Mouse (Mus musculus) layer of hippocampus, postnatal 25 days (tissue): Measurements from ENCODE around the gene Pusl1. TPM values are rescaled to one million over a fixed set of nuclear protein-coding genes. Genes with fewer than 3 reads are reported as not detected.

Experiments
- DNase-seq, 2 experiments: peaks; one replicate each; pipeline ENCODE4 v3.0.0; 2022; ENCODE audit warnings: mixed read lengths in 2 of 2, low spot score in 1 of 2; ENCODE audit errors: extremely low spot score in 1 of 2
- total RNA-seq, 2 experiments: library from RNA; stranded (reverse); gene quantifications; 2 replicates each; pipeline ENCODE4 v1.2.3; 2021

Pusl1 gene
- total RNA-seq: 10 to 100 TPM; 58.3 to 69.5 TPM

GRCm38 (mm10) chr4:155891551-155892001 lies at the start of gene Pusl1, which contains the start of gene Acap3:
Gene Pusl1 (minus strand): TSS chr4:155891781.
Gene Acap3 (plus strand): TSS chr4:155891822.
- DNase-seq: peak; percentile 93 to 95

GRCm38 (mm10) chr4:155932031-155932430 lies 40.5 kb upstream of the Pusl1 start:
- no peak for DNase-seq

DNA sequence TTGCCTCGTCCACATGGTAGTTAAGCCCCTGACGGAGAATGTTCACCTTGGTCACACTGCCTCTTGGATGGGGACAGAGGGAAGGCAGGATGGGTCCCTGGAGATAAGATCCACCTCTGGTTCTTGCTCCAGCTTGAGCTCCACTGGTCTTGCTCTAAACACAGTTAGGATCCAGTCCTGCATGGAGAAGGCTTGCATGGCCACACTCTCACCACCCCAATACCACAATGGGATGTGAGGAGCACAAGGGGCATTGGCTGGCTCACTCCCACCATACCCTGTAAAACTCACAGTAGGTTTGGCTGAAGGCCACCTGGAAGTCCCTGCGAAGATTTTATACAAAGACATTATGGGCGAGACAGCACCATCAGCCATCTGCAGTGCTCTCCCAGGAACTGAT lies 17.2 kb upstream of the Pusl1 start:
- DNase-seq: peak in 1 of 2 experiments; percentile 2

DNA sequence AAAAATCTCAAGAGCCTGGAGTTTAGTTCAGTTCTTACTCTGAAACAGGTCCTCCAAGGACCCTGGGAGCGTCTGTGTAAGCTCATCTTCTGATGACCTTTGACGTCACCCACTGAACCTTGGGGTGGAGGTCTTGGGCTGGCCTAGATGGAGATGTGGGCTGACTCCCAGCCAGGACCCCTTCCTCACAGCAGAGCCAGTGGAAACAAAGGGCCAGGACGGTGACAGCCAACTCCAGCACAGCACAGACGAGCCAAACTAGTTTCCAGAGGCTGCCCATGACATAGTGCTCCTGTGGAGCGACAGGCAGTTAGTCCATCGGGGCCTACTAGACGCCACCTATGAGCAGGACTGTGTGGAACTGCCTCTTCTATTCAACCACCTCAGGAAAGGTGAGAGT lies 16.7 kb upstream of the Pusl1 start:
- DNase-seq: peak in 1 of 2 experiments; percentile 3

DNA sequence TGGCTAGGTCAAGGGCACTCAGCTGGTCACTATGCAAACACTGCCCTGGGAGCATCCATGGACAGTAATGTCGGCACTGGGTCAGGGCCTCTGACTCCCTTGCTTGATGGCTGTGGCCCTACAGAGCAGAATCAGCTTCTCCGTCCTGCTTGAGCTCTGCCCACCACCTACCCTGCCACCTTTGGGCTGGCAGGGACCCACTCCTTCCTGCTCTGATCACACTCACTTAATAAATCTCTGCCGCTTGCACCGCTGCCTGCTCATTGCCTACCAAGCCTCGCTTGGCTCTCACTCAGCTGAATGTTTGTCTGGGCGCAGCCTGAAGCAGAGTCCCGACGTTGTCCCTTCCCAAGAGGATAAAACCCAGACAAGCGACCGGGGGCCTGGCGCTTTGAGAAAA lies 15.4 kb upstream of the Pusl1 start:
- DNase-seq: peak in 1 of 2 experiments; percentile 3

- DNase-seq: no peak
These were observed 14.5 kb upstream of the Pusl1 start for GRCm38 (mm10) chr4:155906125-155906524.

DNA sequence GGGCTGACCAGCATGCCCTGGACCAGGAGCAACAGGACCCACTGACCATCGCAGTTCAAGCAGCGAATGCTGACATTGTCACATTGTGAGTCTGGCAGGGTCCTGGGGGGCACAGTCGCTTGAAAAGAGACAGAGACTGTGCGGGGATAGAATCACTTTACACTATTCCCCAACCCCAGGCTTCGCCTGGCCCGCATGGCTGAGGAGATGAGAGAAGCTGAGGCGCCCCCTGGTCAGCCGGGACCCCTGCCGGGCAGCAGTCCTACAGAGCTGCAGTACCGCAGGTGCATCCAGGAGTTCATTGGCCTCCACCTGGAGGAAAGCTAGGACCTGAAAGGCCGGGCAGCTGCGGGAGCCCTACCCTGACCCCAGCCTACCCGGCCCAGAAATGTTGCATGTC lies 14.1 kb upstream of the Pusl1 start:
- DNase-seq: peak in 1 of 2 experiments; percentile 1

DNA sequence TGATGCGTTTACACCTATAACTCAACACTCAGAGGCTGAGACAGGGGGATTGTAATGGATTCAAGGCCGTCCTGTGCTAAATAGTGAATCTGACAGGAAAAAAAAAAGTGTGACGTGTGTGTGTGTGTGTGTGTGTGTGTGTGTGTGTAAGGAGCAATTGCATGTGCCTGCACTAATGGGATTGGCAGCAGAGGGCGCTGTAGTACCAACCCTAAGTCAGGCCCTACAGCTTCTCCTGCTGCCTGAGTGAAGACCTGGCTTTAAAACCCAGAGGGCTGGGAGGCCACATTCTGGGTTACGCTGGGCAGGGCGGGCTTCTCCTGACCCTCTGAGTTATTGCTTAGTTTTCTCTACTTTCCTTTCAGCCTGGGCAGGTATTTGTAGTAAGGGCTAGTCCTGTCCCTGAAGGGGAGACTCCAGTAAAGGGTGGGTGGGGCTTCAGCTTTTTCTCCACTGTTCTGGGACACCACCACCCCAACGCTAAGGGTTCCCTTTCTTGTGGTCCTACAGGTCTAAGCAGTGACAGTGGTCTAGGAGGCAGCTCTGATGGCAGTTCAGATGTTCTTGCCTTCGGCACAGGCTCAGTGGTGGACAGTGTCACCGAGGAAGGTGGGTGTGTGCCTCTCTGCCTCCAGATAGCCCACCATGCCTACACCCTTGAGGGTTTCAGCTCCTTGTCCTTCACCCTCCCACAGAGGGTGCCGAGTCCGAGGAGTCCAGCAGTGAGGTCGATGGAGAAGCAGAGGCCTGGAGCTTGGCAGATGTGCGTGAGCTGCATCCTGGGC lies 12.9 kb upstream of the Pusl1 start:
- peak in 1 of 2 experiments; percentile 47 for DNase-seq

DNA sequence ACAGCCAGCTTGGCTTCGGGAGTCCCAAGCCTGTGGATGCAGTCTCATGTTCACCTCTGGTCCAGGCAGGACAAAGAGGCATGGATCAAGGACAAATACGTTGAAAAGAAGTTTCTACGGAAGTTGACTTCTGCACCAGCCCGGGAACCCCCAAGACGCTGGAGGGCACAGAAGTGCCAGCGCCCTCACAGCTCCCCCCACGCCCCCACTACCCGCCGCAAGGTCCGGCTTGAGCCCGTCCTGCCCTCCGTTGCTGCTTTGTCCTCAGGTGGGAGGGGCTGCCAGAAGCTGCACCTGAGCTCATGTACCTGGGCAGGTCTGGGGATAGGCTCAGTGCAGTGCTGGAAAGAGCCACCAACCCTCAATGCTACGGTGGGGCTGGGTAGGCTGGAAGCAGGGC lies 11.7 kb upstream of the Pusl1 start:
- peak in 1 of 2 experiments; percentile 1 for DNase-seq

GRCm38 (mm10) chr4:155901205-155901604 lies 9.6 kb upstream of the Pusl1 start:
- DNase-seq: peak in 1 of 2 experiments; percentile 37

GRCm38 (mm10) chr4:155899355-155899754 lies 7.8 kb upstream of the Pusl1 start:
- peak in 1 of 2 experiments; percentile 1 for DNase-seq

DNA sequence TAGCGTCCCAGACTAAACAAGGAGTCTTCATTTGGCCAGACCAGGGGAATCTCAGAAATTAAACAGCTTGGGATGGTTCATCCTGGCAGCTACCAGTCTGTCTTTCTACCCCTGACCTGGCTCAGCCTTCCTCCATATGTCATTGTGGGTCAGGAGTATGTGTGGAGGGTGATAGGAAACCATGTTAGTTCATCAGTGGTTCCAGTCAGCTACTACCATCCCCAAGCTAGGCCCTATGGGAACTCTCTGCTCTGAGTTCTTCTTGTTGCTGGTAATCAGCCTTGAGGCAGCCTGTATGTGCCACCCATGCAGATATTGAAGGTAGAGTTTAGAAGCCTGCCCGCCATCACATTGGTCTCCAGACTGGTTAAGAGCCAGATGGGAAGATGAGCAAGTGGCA lies 6.7 kb upstream of the Pusl1 start:
- DNase-seq: peak in 1 of 2 experiments; percentile 1

GRCm38 (mm10) chr4:155896461-155896860 lies 4.9 kb upstream of the Pusl1 start:
- no peak for DNase-seq

DNA sequence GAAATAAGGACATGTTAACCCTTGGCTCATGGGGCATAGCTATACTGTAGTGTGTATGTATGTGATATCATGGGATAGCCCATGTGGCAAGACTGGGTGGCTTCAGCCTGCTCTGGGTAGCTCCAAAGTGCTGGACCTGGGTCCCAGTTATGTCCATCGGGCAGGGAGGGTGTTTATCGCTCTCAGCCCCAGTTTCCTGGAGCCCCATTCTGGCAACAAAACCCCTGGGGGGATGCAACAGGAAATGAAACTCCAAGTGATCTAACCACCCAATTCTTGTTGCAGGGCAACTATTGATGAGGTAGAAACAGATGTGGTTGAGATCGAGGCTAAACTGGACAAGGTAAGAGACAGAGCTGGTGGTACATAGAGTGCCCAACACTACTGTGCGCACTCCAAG lies 4.2 kb upstream of the Pusl1 start:
- DNase-seq: peak in 1 of 2 experiments; percentile 2

DNA sequence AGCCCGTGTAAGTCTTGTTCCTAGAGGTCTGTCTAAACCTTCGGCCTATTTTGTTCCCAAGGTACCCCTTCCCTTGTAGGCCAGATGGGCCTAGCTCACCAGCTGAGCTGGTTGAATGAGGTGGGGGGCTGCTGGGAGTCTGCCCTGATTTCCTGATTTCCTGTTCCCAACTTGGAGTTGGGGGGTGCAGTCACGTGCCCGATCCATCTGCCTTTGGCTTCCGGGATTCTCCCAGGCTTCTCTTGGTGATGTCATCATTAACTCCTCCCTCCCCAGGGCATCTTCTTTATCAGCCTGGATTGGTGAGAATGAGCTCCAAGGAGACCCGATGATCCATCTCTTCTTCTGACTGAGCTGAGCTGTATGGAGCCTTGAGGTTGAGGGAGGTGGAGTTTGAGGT lies 3.6 kb upstream of the Pusl1 start:
- peak; percentile 66 to 72 for DNase-seq

DNA sequence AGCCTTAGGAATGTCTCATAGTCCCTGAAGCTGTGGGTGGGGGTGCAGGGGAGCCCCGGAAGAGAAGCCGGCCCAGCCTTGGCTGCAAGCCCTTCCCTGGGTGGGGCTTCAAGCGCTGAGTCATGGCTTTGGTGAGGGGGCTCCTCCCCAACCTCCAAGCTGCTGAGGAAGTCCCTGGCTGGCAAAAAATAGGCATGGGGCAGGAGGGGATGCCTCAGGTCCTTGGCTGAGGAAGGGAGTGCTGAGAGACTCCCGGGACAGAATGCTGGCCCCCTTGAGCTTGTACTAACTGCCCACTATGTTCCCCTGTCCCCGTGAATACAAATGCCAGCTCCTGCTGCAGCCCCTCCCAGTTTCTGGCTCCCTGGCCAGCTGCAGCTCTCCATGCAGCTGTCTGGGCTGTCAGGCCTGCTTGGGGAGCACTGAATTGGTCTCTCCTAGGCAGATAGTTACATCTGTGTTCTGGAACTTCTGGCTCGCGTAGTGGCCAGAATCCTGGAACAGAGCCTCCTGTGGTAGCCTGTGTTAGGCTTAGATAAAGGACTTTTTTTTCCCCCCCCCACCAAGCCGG lies 2.8 kb upstream of the Pusl1 start:
- DNase-seq: peak; percentile 40 to 54

- DNase-seq: no peak
These were observed 1.7 kb upstream of the Pusl1 start for GRCm38 (mm10) chr4:155893212-155893690.

DNA sequence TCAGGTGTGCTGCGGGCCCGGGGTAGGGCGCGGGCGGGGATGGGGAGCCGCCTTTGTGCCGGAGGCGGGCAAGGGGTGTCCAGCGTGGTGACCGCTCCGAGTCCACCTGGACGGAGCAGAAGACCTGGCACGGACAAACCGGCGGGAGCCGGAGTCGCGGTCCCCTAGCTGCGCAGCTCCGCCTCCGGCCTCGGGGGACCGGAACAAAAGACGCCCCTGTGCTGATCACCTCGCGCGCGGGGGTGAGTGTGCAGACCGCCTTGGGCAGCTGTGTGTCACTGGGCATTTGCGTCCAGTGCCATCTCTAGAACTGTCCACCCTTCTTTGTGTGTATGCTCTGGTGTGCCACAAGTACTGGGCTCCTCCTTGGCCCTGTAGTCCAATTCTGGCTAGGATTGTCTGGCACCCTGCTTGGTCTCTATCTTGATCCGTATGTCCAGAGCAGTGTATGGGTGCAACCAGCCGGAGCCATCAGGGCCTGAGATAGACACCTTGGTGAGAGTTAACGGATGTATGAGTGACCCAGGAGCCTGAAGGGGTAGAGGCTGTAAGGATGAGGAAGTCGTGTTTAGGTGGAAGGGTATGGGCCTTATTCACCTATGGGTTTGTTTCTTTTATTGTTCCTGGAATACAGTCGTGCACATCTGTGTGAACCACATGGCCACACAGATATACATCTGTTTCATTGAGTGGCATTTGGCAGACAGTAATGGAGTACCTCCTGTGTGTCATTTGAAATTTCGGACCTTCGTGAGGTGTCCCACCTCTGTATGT lies 1.0 kb upstream of the Pusl1 start:
- peak in 1 of 2 experiments; percentile 19 for DNase-seq

GRCm38 (mm10) chr4:155892017-155892416 lies 436 bp upstream of the Pusl1 start:
- peak in 1 of 2 experiments; percentile 75 for DNase-seq

DNA sequence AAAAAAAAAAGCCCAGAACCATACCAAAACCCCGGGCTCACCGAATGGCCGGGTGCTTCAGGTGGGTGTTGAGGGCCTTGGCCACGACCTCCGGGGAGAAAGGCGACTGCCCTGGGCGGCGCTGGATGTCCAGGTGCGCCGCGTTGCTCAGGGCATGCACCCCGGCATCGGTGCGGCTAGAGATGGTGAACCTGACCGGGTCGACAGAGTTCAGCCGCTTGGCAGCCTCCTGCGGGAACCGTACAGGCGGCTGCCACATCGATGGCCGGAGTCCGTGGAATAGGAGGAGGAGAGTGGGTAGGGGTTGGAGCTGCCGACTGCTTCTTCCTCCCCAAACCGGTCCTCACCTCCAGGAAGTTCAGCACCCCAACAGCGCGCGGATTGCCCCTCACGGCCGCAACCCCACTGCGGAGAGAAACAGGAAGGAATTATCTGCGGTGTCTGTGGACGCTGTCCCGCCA lies 540 bp downstream of the Pusl1 start:
- DNase-seq: no peak

DNA sequence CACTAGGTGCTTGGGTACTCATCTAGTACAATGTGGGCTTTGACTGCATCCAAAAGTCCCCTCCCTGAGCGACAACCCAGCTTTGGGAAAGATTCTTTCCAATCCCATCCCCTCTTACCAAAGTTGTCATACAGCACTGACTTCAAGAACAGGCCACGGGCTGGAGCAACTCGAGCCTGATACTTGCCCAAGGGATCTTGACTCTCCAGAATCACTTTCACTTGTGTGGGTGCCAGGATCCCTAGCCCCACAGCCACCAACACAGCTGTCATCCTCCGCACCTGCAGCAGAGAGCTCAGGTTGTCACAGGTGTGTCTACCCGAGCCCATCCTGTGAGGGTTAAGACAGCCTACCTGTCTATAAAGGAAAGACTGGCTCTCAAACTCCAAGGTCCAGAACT lies 2.3 kb downstream of the Pusl1 start:
- peak in 1 of 2 experiments; percentile 3 for DNase-seq
